Mouse (Mus musculus) small intestine, adult 2 months (tissue): ENCODE results near the gene Gm156.

Source experiments
- CTCF ChIP-seq: fragments of 200-500 bp; IDR thresholded peaks from 2 replicates; pipeline ENCODE4 v1.5.1; 2012; ENCODE audit warnings: low read depth, mild to moderate bottlenecking, control low read depth, inconsistent platforms, low read length, moderate library complexity, mixed read lengths; ENCODE audit not compliant: insufficient replicate concordance, insufficient read length; ENCODE audit errors: extremely low read depth
- POLR2A ChIP-seq: fragments of 200-500 bp; IDR thresholded peaks from 2 replicates; pipeline ENCODE4 v1.6.1; 2012; ENCODE audit warnings: low read depth, mild to moderate bottlenecking, control low read depth, inconsistent platforms, low read length, moderate library complexity

DNA sequence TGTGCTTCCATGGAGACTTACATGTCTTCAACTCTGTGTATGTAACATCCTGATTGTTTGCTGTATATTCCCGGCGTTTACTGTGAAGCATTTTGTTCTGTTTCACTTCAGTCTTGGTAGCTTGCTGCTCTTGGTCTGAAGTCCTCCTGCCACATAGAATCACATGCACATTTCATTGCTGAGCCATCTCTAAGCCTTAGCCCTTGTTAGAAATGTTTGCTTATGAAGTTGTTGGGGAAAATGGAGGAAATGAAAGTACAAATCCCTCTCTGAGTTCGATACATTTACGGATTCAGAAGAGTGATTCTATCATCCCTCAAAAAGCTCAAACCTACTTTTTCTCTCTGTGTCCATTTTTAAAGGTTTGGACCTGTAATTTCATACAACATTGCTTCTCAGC lies 67.0 kb downstream of the Gm156 start, which contains the start of gene Klri1:
- TF ChIP-seq CTCF (no peak), POLR2A (no peak)
